Mouse (Mus musculus): ENCODE measurements at regions not wholly inside any gene's neighbourhood (a gene's known extent, or its start where the extent isn't known, plus 50 kb on each side); places are given as distances from the start of the nearest gene placed in this dataset.

GRCm38 (mm10) chr15:61450217-61450616 is 527.4 kb upstream of the A1bg start:
- H3K36me3 ChIP-seq (replicated peaks): no peaks in the 10 kb centered on the region
- H3K4me1 ChIP-seq: no peaks in the 10 kb centered on the region
- H3K4me2 ChIP-seq: no peak overlapping the region
- no peaks in the 10 kb centered on the region for H3K9me3 ChIP-seq
- 46% methylated on average over 3 of the region's 3 CpGs for WGBS
- no peak overlapping the region for H3K27ac ChIP-seq
- no peaks in the 10 kb centered on the region for H3K27me3 ChIP-seq (replicated peaks)
- no peak overlapping the region for H3K4me3 ChIP-seq
- no peak for ATAC-seq (replicated peaks)
- no peak overlapping the region for H3K9ac ChIP-seq

GRCm38 (mm10) chr15:61448482-61448881 is 525.7 kb upstream of the A1bg start:
- no peak for ATAC-seq (replicated peaks)
- Histone ChIP-seq H3K27ac (no peak overlapping the region), H3K27me3 (replicated peaks) (no peaks in the 10 kb centered on the region), H3K4me3 (no peak overlapping the region), H3K36me3 (replicated peaks) (no peaks in the 10 kb centered on the region), H3K9me3 (no peaks in the 10 kb centered on the region), H3K9ac (no peak overlapping the region), H3K4me2 (no peak overlapping the region), H3K4me1 (no peaks in the 10 kb centered on the region)
- WGBS: 96% methylated on average over 2 of the region's 2 CpGs

- Histone ChIP-seq H3K36me3 (replicated peaks) (no peaks in the 10 kb centered on the region), H3K9me3 (no peaks in the 10 kb centered on the region), H3K4me3 (no peak overlapping the region), H3K4me2 (no peak overlapping the region), H3K27me3 (replicated peaks) (no peaks in the 10 kb centered on the region), H3K27ac (no peak overlapping the region), H3K9ac (no peak overlapping the region), H3K4me1 (no peaks in the 10 kb centered on the region)
- 89% methylated on average over 4 of the region's 4 CpGs for WGBS
- ATAC-seq (replicated peaks): no peak
Observed at GRCm38 (mm10) chr15:61446053-61446840, 523.4 kb upstream of the A1bg start.

GRCm38 (mm10) chr15:61441734-61442398 is 519.1 kb upstream of the A1bg start:
- no peak for ATAC-seq (replicated peaks)
- Histone ChIP-seq H3K4me2 (no peak overlapping the region), H3K9ac (no peak overlapping the region), H3K27me3 (replicated peaks) (no peaks in the 10 kb centered on the region), H3K27ac (no peak overlapping the region), H3K36me3 (replicated peaks) (no peaks in the 10 kb centered on the region), H3K4me1 (no peaks in the 10 kb centered on the region), H3K9me3 (no peaks in the 10 kb centered on the region), H3K4me3 (no peak overlapping the region)
- WGBS: 83% methylated on average over 4 of the region's 4 CpGs

GRCm38 (mm10) chr15:61441012-61441411 is 518.2 kb upstream of the A1bg start:
- WGBS: 94% methylated on average over 2 of the region's 2 CpGs
- no peak overlapping the region for H3K4me2 ChIP-seq
- no peak overlapping the region for H3K9ac ChIP-seq
- no peaks in the 10 kb centered on the region for H3K27me3 ChIP-seq (replicated peaks)
- no peak for ATAC-seq (replicated peaks)
- H3K4me1 ChIP-seq: no peaks in the 10 kb centered on the region
- no peak overlapping the region for H3K4me3 ChIP-seq
- H3K36me3 ChIP-seq (replicated peaks): no peaks in the 10 kb centered on the region
- no peaks in the 10 kb centered on the region for H3K9me3 ChIP-seq
- H3K27ac ChIP-seq: no peak overlapping the region

- no peak overlapping the region for H3K4me2 ChIP-seq
- H3K27me3 ChIP-seq (replicated peaks): no peaks in the 10 kb centered on the region
- no peak overlapping the region for H3K9ac ChIP-seq
- H3K36me3 ChIP-seq (replicated peaks): no peaks in the 10 kb centered on the region
- H3K27ac ChIP-seq: no peak overlapping the region
- no peaks in the 10 kb centered on the region for H3K4me1 ChIP-seq
- ATAC-seq (replicated peaks): no peak
- no peaks in the 10 kb centered on the region for H3K9me3 ChIP-seq
- 93% methylated on average over 2 of the region's 2 CpGs for WGBS
- no peak overlapping the region for H3K4me3 ChIP-seq
Observed at GRCm38 (mm10) chr15:61440284-61440683, 517.5 kb upstream of the A1bg start.

GRCm38 (mm10) chr15:61439623-61440170 is 516.9 kb upstream of the A1bg start:
- no peak overlapping the region for H3K4me3 ChIP-seq
- H3K9ac ChIP-seq: no peak overlapping the region
- H3K27ac ChIP-seq: no peak overlapping the region
- no peak for ATAC-seq (replicated peaks)
- H3K9me3 ChIP-seq: no peaks in the 10 kb centered on the region
- H3K4me2 ChIP-seq: no peak overlapping the region
- H3K27me3 ChIP-seq (replicated peaks): no peaks in the 10 kb centered on the region
- 81% methylated on average over 2 of the region's 2 CpGs for WGBS
- no peaks in the 10 kb centered on the region for H3K36me3 ChIP-seq (replicated peaks)
- H3K4me1 ChIP-seq: no peaks in the 10 kb centered on the region

GRCm38 (mm10) chr15:61428818-61429415 is 506.1 kb upstream of the A1bg start:
- WGBS: 86% methylated on average over 2 of the region's 2 CpGs
- H3K4me2 ChIP-seq: no peak overlapping the region
- H3K27ac ChIP-seq: no peak overlapping the region
- no peaks in the 10 kb centered on the region for H3K9me3 ChIP-seq
- no peak for ATAC-seq (replicated peaks)
- H3K27me3 ChIP-seq (replicated peaks): no peaks in the 10 kb centered on the region
- H3K4me1 ChIP-seq: no peaks in the 10 kb centered on the region
- no peak overlapping the region for H3K9ac ChIP-seq
- H3K4me3 ChIP-seq: no peak overlapping the region
- H3K36me3 ChIP-seq (replicated peaks): no peaks in the 10 kb centered on the region

GRCm38 (mm10) chr15:61422989-61423388 is 500.2 kb upstream of the A1bg start:
- Histone ChIP-seq H3K27ac (no peak overlapping the region), H3K9ac (no peak overlapping the region), H3K4me1 (no peaks in the 10 kb centered on the region), H3K36me3 (replicated peaks) (no peaks in the 10 kb centered on the region), H3K9me3 (no peaks in the 10 kb centered on the region), H3K4me2 (no peak overlapping the region), H3K27me3 (replicated peaks) (no peaks in the 10 kb centered on the region), H3K4me3 (no peak overlapping the region)
- ATAC-seq (replicated peaks): no peak
- WGBS: 86% methylated on average over 5 of the region's 5 CpGs

GRCm38 (mm10) chr15:61417506-61417905 is 494.7 kb upstream of the A1bg start:
- H3K9ac ChIP-seq: no peak overlapping the region
- H3K4me3 ChIP-seq: no peak overlapping the region
- no peaks in the 10 kb centered on the region for H3K27me3 ChIP-seq (replicated peaks)
- no peaks in the 10 kb centered on the region for H3K36me3 ChIP-seq (replicated peaks)
- no peaks in the 10 kb centered on the region for H3K9me3 ChIP-seq
- no peak overlapping the region for H3K27ac ChIP-seq
- no peaks in the 10 kb centered on the region for H3K4me1 ChIP-seq
- H3K4me2 ChIP-seq: no peak overlapping the region
- 86% methylated on average over 2 of the region's 2 CpGs for WGBS
- ATAC-seq (replicated peaks): no peak

GRCm38 (mm10) chr15:61416841-61417240 is 494.0 kb upstream of the A1bg start:
- Histone ChIP-seq H3K27ac (no peak overlapping the region), H3K4me3 (no peak overlapping the region), H3K27me3 (replicated peaks) (no peaks in the 10 kb centered on the region), H3K9ac (no peak overlapping the region), H3K4me2 (no peak overlapping the region), H3K36me3 (replicated peaks) (no peaks in the 10 kb centered on the region), H3K4me1 (no peaks in the 10 kb centered on the region), H3K9me3 (no peaks in the 10 kb centered on the region)
- no peak for ATAC-seq (replicated peaks)
- WGBS: 77% methylated on average over 3 of the region's 3 CpGs

GRCm38 (mm10) chr15:61415626-61416025 is 492.8 kb upstream of the A1bg start:
- H3K4me3 ChIP-seq: no peak overlapping the region
- no peak overlapping the region for H3K4me2 ChIP-seq
- H3K27me3 ChIP-seq (replicated peaks): no peaks in the 10 kb centered on the region
- H3K27ac ChIP-seq: no peak overlapping the region
- H3K36me3 ChIP-seq (replicated peaks): no peaks in the 10 kb centered on the region
- H3K4me1 ChIP-seq: no peaks in the 10 kb centered on the region
- no peak for ATAC-seq (replicated peaks)
- no peak overlapping the region for H3K9ac ChIP-seq
- WGBS: 70% methylated on average over 1 of the region's 1 CpGs
- H3K9me3 ChIP-seq: no peaks in the 10 kb centered on the region
